Mouse (Mus musculus): ENCODE data around the gene Atp8a2.

DNA sequence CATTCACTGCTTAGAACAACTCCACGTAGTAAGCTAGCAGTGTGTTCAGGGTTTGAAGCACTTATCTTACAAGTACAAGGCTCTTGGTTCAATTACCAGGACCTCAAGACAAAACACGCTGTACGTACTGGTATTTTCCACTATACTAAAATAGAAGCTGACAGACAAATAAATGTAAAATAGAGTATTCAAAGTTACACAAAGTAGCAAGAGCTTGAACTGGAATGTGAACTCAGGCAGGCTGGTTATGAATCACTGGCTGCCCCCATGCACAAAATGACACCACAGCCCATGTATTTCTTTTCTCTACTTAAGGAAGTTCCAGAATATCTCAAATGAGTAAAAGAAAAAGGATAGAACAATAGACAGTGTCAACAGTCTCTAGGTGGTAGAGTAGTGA is 602.0 kb downstream of the Atp8a2 start:
- TF ChIP-seq CTCF (IDR thresholded peaks at IDR 0.05): no peak
- no peak for TF ChIP-seq POLR2A (IDR thresholded peaks at IDR 0.05; ENCODE audit: insufficient read depth, low read depth, low read length)
- no peak for TF ChIP-seq EP300 (IDR thresholded peaks at IDR 0.05; ENCODE audit: insufficient read depth, low read depth, low read length)
